Mouse (Mus musculus) left cerebral cortex, adult 11 months (tissue): ENCODE measurements around the gene Bsn.

Experiments used
- DNase-seq: peaks from one replicate; pipeline ENCODE4 v3.0.0; 2022; ENCODE audit warnings: low spot score

Gene Bsn

DNA sequence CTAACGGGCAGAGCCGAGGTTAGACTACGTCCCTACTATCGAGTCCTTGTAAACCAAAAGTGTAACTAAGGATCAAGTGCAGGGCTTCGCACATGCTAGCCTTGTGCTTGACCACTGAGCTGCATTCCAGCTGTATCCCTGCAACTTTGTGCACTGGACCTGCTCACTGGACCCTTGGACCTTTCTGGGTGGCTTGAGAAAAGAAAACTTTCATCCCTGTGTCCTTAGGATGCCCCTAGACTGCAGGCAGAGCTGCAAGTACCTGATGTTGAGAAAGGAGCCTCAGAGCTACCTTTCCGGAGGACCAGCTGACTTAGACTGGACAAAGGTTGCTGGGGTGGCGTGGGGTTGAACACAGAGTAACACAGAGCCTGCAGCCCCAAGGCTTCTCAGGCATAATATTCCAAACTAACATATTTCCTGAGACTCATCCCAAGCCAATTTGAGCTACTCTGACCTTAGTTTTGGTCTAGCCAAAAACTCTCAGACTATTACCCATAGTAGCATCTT, 99.5 kb downstream of the Bsn start:
- DNase-seq: no peak

DNA sequence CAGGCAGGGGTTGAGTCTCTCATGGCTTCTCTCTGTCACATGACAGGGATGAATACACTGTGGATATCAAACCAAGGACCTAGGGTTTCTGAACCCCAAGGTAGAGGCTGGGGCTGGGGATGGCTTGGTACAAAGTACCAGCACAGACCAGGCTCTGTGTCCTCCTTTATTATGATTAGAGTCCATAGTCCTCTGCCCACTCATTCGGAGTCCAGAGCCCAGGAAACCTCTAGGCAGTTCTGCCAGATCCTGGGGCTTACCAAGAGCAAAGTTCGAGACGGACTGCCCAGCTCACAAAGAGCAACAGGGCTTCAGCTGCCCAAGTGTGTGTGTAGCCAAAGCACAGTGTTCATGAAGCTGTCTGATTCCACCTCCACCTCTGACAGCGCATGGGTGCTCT, 104.9 kb downstream of the Bsn start:
- DNase-seq: no peak

DNA sequence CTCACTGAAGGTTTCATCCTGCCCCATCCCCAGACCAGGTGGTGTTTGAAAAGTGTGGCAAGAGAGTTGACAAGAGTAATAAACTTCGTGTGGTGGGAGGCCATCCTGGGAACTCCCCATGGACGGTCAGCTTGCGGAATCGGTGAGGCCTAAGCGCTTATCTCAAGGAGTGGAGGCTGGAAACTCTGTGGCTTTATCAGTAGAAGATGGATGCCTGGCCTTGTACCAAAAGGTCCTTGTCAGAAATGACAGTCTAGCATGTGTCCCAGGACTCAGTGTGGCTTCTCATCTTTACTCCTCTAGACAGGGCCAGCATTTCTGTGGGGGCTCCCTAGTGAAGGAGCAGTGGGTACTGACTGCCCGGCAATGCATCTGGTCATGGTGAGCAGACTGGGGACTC, 106.6 kb downstream of the Bsn start:
- DNase-seq: no peak

DNA sequence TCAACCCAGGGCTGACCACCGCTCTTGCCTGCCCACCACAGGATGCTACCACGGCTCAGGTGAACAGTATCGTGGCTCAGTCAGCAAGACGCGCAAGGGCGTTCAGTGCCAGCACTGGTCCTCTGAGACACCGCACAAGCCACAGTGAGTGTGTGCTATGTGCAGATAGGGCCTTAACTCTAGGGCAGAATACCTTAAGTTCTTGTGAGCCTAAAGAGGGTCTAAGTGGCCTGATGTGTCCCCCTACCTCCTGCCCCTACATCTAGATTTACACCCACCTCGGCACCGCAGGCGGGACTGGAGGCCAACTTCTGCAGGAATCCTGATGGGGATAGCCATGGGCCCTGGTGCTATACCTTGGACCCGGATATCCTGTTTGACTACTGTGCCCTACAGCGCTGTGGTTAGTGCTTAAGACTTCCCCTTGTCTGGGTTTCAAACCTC, 107.2 kb downstream of the Bsn start, which contains the start of gene Rnf123:
Gene Rnf123, minus strand, starts transcription at position 359 of the 444 bp plus-strand sequence.
- DNase-seq: no peak

DNA sequence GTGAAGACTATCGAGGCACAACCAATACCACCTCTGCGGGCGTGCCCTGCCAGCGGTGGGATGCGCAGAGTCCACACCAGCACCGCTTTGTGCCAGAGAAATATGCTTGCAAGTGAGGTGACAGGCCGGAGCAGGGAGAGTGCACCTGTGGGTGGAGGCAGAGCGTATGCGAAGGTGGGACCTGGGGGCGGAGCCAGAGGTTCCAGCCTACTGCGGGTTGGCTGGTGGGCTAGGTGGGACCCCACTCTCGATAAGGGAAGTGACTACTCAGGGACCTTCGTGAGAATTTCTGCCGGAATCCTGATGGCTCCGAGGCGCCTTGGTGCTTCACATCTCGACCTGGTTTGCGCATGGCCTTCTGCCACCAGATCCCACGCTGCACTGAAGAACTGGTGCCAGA, 107.6 kb downstream of the Bsn start:
- no peak for DNase-seq

DNA sequence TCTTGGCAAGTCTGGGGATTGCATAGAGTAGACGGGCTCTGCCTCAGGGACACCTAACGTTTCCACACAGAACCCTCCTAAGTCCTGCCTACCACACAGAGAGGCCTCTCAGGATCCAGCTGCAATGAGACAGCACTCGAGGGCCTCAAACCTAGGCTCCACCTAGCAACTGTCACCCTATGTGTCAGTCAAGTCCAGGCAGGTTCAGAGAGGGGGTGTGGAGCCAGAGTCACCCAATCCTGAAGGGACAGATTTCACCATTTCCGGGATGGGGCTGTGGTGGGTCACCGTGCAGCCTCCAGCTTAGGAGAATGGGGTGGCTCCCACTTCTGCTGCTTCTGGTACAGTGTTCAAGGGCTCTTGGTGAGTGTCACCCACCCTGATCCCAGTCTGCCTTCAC, 110.0 kb downstream of the Bsn start, which contains the start of gene Mst1:
Gene Mst1, plus strand, starts transcription at position 269 of the 400 bp plus-strand sequence.
- no peak for DNase-seq

DNA sequence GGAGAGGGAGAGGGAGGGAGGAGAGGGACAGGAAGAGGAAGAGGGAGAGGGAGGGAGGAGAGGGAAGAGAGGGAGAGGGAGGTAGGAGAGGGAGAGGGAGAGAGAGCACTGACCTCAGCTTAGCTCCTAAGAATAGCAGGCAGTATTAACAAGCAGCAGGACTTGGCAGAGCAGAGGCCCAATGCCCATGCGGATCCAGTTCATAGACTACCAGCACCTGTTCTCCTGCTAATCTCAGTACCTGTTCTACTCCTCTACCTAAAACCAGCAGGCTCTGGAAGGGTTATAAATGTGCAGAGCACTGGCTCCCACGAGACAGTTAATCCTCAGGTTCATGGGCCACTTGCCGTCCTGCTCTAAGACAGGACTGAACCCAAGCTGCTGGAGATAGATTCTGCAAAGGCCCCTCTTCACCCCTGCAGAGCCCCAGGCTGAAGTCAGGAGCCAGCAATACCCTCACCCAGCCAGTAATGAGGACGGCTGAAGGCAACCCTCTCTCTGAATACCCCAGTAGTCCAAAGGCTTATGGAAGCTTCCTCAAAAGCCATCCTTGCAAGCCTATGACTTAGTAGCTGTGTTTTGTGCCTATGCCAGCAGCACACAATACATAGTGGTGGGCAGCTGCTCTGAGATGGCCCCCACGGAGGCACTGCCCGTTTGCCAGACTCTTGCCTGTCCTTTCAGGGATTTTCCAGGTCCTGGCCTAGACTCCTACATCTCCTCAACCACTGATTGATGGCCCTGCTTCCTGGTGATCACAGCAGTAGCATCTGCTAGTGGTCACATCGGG, 116.8 kb downstream of the Bsn start:
- no peak for DNase-seq

DNA sequence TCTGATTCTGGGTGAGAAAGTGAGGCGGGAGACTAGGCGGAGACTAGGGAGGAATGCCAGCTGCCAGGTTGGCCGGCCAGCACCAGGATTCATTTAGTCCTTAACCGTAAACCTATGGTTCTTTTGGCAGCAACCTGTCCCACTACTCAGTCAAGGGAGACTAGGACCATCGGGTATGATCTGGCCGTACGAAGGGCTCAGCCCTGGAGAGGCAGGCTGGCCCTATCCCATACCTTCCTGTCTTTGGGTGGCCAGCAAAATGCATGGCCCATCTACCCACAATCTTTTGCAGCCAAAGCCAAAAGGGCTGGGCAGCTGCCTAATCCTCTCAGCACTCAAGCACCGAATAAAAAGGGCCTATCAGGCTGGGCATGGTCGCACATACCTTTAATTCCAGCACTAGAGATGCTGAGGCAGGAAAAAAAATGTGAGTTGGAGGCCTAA, 117.7 kb downstream of the Bsn start:
- DNase-seq: no peak

DNA sequence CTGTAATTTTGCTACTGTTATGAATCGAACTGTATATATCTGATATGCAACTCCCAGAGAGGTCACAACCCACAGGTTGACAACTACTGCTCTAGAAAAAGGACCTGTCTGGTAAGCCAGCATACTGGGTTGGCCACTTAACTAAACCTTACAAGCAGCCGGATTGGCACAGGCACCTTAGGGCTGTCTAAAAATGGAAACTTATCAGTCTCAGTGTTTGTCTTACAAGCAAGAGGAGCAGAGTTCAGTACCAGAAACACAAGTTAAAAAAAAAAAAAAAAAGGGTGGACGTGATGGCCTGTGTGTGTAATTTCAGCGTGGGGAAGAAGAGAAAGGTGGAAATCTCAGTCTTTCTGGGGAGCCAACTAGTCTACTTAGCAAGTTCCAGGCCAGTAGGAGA, 118.4 kb downstream of the Bsn start:
- DNase-seq: no peak

DNA sequence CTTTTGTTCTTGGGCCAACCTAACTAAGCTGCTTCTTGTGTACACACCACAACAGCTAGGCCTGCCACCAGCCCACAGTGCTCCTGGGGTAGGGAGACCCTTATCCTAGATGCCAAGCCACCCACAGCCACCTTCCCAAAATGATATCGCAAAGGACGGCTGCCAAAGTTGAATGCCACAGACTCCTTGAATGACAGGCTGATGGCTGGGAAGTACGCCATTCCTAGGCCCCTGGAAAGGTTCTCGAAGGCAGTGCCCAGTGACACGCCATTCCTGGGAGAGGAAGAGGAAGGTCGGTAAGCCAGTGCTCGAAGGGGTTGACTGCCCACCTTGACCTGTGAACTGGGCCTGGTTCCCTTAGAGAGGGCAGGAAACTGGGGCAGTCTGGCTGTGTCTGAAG, 120.7 kb downstream of the Bsn start:
- no peak for DNase-seq

DNA sequence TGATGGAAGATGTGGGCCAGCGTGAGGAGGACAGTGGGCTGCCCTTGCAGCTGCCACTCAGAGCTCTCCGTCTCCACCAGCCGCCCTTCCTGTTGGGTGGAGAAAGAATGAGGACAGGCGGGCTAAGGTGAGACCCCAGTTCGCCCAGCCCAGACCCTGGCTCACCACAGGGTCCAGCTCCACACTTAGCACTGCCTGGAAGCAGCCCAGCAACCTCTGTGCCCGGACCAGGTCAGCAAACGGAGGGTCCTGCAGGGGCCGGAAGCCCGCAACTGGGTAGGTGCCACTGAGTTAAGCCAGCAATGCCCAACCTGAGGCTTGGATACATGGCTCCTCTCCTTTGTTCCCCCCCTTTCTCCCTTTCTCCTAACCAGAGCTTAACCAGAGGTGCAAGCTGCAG, 121.2 kb downstream of the Bsn start:
- no peak for DNase-seq

DNA sequence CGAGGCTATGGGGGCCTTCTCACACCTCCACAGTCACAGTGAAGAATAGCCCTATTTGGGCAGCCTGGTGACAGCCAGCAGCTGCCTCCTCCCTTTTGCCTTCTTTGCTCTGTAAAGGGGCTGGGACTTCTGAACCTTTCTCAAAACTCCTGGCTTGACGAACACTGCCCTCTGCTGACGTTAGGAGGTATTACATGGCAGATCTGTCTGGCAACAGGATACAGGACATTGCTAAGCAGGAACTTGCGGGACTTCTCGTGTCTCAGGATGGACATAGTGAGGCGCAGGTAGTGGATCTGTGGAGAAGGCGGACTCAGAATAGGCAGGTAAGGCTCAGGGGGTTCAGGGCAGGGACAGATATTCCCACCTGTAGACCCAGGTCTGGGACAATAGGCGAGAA, 122.3 kb downstream of the Bsn start:
- peak; percentile 61 for DNase-seq

DNA sequence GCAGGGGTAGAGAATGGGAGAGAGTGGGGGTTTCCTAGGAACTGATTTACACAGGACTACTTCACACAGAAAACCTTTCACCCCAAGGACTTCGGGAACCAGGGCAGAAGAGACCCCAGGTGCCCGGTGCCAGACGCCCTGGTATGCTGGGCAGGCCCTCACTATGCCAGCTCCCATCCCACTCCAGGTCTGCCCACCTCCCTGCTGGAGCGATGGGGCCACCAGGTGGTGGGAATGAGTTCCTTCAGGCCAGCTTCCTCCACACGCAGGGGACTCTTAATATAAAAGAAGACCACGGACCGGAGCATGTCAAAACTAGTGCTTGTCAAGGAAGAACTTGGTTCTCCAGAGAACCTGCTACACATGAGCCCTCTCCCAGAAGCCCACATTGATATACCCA, 123.0 kb downstream of the Bsn start:
- no peak for DNase-seq

DNA sequence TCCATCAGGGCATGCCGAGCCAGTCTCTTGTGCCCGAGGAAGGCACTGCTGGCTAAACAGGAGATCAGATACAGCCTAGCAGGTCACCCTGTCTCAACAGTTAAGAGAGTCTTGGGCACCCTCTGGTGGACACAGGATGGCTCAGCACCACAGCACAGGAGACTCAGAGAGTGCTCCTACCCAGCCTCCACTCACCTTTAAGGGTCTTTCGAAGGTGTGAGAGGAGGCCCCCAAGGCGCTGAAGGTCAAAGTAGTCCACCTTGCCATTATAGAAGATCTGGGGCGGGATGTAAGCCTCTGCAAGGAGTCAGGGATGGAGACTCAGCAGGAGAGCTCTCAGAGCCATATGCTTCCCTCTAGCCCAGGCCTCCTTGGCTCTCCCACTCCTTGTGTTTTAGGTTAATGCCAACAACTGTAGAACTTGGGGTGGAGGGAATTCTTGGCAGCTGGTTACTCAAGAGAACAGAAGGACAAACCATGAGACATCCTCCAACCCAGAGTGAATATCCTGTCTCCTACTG, 124.6 kb downstream of the Bsn start:
- no peak for DNase-seq

DNA sequence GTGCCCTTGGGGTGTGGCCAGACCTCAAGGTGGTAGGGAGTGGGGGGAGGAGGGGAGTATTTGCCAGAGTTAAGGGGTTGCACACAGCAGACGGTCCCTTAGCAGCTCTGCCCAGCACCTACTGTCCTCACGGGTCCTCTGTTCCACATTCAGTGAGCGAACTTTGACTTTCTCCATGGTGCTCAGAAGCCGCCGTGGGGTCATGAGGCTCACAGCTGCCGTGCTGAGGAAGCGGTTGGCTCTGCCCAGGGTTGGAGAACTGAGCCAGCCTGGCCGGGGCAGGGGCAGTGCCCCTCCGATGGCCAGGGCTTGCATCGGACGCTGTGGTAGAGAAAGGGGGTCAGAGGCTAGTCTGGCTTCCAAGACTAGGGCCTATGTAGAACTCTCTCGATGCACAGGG, 126.8 kb downstream of the Bsn start:
- DNase-seq: no peak

DNA sequence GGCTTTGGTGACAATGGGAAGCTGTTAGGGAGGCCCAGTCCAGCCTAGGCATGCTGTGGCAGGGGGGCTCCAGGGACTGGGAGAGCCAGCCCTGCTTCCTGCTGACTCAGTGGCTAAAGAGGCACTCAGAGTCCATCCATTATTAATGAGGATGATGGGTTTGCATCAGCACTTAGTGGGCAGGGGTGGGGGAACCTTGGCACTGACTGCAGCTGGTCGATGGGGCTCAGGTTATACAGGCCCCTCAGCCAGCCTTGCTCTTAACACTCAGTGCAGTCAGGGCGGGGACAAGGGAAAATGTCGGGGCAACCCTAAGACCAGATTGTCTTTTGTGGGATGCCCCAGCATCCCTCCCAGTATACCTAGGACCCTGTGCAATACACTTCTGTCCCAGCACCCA, 128.0 kb downstream of the Bsn start:
- no peak for DNase-seq

DNA sequence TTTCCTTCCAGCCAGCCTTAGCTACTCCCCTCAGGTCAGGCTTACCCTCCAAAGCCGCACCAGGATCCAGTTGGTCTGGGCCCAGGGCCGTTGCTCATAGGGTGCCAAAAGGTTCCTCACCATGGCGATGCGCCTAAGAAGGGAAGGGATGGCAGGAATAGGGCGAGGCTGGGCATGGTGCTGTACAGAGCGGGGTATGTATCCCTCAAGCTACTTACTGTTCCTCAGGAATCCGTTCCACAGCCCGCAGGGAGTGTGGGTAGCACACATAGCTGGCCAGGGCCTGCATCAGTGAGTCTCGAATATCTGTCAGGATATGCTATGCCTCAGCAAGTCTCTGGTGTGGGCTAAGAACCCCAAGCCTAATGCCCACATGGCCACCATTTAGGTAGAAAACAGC, 131.9 kb downstream of the Bsn start:
- DNase-seq: no peak

DNA sequence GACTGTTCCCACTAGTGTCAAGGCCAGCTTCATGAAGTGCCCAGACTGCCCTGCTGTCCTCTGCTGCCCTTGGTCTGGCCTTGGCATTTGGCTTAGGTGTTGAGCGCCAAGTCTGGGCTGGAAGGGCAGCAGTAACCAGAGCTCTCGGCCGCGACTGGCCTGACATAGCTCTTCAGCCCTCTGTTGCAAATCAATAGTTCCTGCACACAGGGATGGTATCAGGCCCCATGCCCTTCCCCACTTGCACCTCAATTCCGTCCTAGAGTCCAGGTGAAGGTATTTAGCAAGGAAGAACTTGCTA, 133.0 kb downstream of the Bsn start:
- DNase-seq: no peak

DNA sequence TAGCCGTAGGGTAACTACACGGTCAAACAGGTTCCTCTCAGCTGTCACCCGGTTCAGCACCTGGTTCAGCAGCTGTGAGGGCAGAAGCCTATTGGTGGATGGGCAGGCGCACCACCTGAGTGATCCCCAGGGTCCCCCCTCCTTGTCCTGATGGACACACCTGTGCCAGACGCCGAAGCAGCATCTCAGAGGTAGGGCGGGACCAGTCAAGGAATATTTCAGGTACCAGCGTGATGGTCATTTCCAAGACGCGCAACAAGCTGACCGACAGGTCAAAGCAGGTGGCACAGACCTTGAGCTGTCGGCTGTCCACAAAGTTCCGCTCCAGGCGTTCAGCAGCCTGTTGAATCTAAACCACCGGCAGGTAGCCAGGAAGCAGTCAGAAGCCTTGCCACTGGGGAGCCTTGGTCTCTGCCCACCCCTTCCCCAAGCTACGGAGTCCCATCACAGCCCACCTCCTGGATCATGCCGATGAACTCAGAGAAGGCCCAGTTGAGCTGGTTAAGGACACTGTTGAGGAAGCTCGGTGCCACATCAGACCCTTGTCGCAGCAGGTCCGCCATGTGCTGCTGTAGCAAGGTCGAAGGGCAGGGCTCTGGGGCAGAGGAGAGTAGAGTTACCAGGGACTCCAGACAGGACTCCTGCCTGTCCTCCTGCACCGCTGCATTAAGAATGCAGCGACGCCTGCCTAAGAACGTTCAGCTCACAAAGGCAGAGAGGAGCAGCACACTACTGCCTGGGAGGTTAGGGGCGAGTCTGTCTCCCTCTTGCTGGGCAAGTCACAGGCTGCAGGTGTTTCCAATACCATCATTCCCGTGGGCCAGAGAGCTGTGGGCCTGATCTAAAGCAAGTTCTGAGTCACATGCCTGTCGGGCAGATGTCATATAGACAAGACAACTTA, 133.6 kb downstream of the Bsn start:
- DNase-seq: no peak

DNA sequence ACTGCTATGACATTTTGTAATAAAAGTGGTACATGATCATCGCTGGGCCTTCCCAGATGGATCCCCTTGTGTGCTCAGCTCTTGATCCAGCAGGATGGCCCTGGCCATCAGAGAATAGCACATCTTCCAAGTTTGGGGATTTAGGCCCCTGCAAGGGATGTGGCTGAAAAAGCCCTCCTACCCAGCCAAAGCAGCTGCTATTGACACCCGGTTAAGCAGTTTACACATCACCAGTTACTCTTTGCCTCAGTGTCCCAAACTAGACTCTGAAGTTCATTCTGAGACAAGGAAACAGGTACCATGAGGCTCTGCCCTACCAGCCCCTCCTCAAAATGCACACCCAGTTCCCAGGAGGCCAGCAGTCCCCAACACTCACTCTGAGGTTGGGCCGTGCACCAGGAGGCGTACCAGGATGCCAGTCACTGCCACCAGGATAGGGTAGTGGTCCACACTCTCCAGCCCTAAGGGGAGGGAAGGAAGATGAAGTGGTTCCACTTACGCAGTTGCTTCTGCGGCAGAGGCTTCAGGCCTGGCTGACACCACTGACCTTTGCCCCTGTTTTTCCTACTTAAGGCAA, 134.4 kb downstream of the Bsn start:
- no peak for DNase-seq

DNA sequence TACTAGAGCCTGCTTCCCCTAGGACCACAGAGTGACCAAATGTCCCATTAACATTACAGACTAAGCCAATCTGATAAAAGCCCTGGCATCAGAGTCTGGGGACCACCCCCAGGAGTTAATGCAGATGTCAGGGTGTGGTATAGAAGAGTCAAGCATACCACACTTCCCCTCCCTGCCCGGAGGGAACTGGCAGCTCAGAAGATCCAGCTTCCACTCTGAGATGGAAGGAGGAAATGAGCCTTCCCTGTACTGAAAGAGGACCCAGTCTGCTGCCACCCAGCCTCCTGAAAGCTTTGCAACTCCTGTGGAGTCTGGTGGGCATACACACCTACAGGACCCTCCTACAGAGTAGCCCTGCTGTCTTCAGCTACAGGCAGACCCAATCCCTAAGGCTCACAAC, 135.1 kb downstream of the Bsn start:
- no peak for DNase-seq

DNA sequence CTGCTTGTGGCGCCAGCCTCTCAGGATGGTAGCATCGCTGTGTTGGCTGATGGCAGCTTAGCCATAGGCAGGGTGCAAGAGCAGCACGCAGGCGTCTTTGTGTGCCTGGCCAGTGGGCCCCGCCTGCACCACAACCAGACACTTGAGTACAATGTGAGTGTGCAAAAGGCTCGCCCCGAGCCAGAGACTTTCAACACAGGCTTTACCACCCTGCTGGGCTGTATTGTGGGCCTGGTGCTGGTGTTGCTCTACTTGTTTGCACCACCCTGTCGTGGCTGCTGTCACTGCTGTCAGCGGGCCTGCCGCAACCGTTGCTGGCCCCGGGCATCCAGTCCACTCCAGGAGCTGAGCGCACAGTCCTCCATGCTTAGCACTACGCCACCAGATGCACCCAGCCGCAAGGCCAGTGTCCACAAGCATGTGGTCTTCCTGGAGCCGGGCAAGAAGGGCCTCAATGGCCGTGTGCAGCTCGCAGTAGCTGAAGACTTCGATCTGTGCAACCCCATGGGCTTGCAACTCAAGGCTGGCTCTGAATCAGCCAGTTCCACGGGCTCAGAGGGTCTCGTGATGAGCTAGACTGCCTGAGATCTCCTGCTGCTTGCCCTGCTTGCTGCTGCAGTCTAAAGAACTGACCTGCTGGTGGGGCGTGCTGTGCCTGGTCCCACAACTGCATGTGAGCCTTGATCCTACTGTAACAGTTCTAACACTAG, 135.7 kb downstream of the Bsn start:
- no peak for DNase-seq
